Mouse (Mus musculus) limb, embryonic 14.5 days (tissue): ENCODE measurements around the gene Mlana. TPM values are rescaled to one million over a fixed set of nuclear protein-coding genes. Genes with fewer than 3 reads are reported as not detected.

Experiments
- ATAC-seq: fragments of 200-750 bp; cut with Nextera tagmentation; 2 replicates; pipeline ENCODE4 v1.8.0; 2017; ENCODE audit warnings: low read depth, moderate number of reproducible peaks, moderate TSS enrichment; ENCODE audit not compliant: low FRiP score
- DNase-seq: peaks from one replicate; pipeline ENCODE4 v3.0.0-alpha.2; 2015; ENCODE audit warnings: low spot score
- H3K27ac ChIP-seq: fragments of 300-500 bp; sonication (generic); replicated peaks from 2 replicates; pipeline ENCODE4 v1.5.1; 2014; ENCODE audit warnings: low read depth, mild to moderate bottlenecking, low read length, moderate library complexity, mixed read lengths
- H3K27me3 ChIP-seq: fragments of 300-500 bp; sonication (generic); 2 replicates; pipeline ENCODE4 v1.6.1; 2014; ENCODE audit warnings: low read length, mixed read lengths; ENCODE audit not compliant: control insufficient read depth, insufficient read depth
- H3K36me3 ChIP-seq: fragments of 300-500 bp; sonication (generic); 2 replicates; pipeline ENCODE4 v1.6.1; 2014; ENCODE audit warnings: mild to moderate bottlenecking, low read length, moderate library complexity, mixed read lengths; ENCODE audit not compliant: control insufficient read depth, insufficient read depth
- H3K4me1 ChIP-seq: fragments of 300-500 bp; sonication (generic); 2 replicates; pipeline ENCODE4 v1.6.1; 2014; ENCODE audit warnings: antibody characterized with exemption, low read length, mixed read lengths; ENCODE audit not compliant: control insufficient read depth, insufficient read depth
- H3K4me2 ChIP-seq: fragments of 300-500 bp; sonication (generic); replicated peaks from 2 replicates; pipeline ENCODE4 v1.6.1; 2014; ENCODE audit warnings: low read depth, mild to moderate bottlenecking, low read length, moderate library complexity; ENCODE audit not compliant: severe bottlenecking
- H3K4me3 ChIP-seq: fragments of 300-500 bp; sonication (generic); replicated peaks from 2 replicates; pipeline ENCODE4 v1.5.1; 2014; ENCODE audit warnings: low read length
- H3K9ac ChIP-seq: fragments of 300-500 bp; sonication (generic); 2 replicates; pipeline ENCODE4 v1.6.1; 2014; ENCODE audit warnings: mild to moderate bottlenecking, low read depth, low read length, moderate library complexity; ENCODE audit not compliant: severe bottlenecking
- H3K9me3 ChIP-seq: fragments of 300-500 bp; sonication (generic); 2 replicates; pipeline ENCODE4 v1.6.1; 2016; ENCODE audit warnings: low read length; ENCODE audit not compliant: control insufficient read depth
- POLR2A ChIP-seq: fragments of 200-500 bp; IDR thresholded peaks from 2 replicates; pipeline ENCODE4 v1.8.0; 2012; ENCODE audit warnings: inconsistent platforms, mild to moderate bottlenecking, moderate library complexity, borderline replicate concordance; ENCODE audit not compliant: insufficient read depth, insufficient read length; ENCODE audit errors: extremely low read depth
- WGBS: fragments of 180-500 bp; shearing (Covaris S2); extraction: QIAGEN DNeasy Blood & Tissue Kit; methylation state at CpG from one replicate; pipeline ENCODE4 v1.1.7; 2014; 5-methylcytosine and 5-hydroxymethylcytosine counted together
- polyA plus RNA-seq, 2 experiments: library from polyadenylated mRNA; depleted of rRNA in 1 of 2; stranded (reverse) in 1 of 2; unstranded in 1 of 2; fragments of >200 nt; fragmentation: Nextera tagmentation in 1 of 2; extraction: Ambion mirVana in 1 of 2; gene quantifications; 2 replicates each; pipeline versions ENCODE4 v1.2.1 to v1.2.3; 2012 to 2014

The Mlana gene
- polyA plus RNA-seq, 2 experiments = 0.34 to 0.80 TPM

DNA sequence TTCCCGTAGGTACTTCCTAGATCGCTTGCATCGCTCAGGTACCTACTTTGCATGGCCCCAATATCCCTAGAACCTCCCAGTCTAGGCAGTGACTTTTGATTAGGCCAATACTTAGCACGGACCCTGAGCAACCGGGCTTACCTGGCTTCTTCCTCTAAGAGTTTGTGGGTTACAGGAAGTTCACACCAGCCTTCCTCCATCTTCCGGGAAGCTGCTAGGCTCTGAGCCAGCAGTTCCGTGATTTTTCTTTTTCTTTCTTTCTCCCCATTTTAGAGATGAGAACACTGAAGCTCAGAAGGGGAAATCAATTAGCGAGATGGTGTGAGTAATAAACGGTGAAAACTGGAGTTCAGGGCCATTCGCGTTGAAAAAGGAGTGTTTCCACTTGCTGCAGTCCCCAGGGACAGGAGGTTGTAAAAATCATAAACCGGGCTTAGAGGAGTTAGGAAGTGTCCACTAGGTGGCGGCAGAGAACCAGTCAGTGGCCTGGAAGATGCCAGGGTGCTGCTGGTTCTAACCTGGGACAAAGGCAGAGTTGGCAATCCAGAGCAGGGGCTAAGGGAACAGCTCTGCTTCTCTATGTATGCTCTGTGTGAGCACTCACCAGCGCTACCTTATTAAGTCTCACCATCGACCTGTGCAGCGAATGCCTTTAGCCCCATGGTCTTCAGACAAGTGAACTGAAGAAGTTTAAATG, 13.6 kb upstream of the Mlana start:
- no peak overlapping the region for H3K27ac ChIP-seq
- no peaks in the 10 kb centered on the region for H3K36me3 ChIP-seq
- 0 out of 2 replicates have a peak overlapping the region, but pooled peaks have one; percentile 11 for H3K4me2 ChIP-seq
- H3K27me3 ChIP-seq = no peaks in the 10 kb centered on the region
- 52% methylated on average over 16 of the region's 16 CpGs for WGBS
- H3K4me1 ChIP-seq = no peaks in the 10 kb centered on the region
- no peaks in the 10 kb centered on the region for H3K9me3 ChIP-seq
- ATAC-seq (no peak), DNase-seq (peak; percentile 85)
- no peak for TF ChIP-seq POLR2A
- no peak overlapping the region for H3K4me3 ChIP-seq
- no peak overlapping the region for H3K9ac ChIP-seq

DNA sequence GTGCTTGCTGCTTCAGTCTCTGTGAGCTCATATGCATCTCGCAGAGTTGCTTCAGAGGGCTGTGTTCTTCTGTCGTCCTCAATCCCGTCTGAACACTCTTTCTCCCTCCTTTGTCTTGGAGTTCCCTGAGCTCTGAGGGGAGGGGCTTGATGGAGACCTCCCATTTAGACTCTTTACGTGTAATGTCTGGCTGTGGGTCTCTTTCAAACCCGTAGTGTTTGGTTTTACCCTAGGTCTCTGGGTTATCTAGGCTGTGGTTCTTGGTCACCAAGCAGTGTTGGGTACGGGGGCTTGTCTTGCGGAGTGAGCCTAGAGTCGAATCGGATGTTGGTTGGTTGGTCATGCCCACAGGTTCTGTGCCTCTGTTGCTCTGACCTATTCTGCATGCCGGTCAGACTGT, 2.6 kb upstream of the Mlana start:
- H3K27me3 ChIP-seq = no peaks in the 10 kb centered on the region
- no peak for TF ChIP-seq POLR2A
- H3K36me3 ChIP-seq = no peaks in the 10 kb centered on the region
- H3K27ac ChIP-seq = no peak overlapping the region
- no peak overlapping the region for H3K4me2 ChIP-seq
- H3K9me3 ChIP-seq = no peaks in the 10 kb centered on the region
- no peak overlapping the region for H3K4me3 ChIP-seq
- DNase-seq = no peak
- no peaks in the 10 kb centered on the region for H3K4me1 ChIP-seq
- WGBS = 84% methylated on average over 10 of the region's 10 CpGs
- no peak for ATAC-seq
- no peak overlapping the region for H3K9ac ChIP-seq

DNA sequence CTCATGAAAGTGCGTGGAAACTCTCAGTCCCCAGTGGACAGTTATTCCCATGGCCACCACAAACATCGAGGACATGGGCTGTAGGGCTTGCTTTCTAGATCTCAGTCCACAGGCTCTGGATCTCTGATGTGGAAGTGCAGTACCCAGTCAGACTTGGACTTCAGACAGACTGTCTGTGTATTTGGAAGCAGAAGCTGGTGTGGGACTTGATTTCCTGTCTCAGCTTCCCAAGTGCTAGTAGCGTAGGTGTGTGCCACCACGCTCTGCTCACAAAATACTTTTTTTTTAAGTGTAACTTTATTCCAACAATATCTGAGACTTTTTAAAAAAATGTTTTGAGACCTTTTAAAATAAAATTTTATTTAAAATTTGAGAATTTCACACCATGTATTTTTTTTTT, 1.3 kb upstream of the Mlana start:
- no peak overlapping the region for H3K4me3 ChIP-seq
- no peaks in the 10 kb centered on the region for H3K36me3 ChIP-seq
- no peak for ATAC-seq
- no peak overlapping the region for H3K4me2 ChIP-seq
- no peaks in the 10 kb centered on the region for H3K4me1 ChIP-seq
- no peak for DNase-seq
- no peak overlapping the region for H3K27ac ChIP-seq
- H3K27me3 ChIP-seq = no peaks in the 10 kb centered on the region
- no peak for TF ChIP-seq POLR2A
- no peak overlapping the region for H3K9ac ChIP-seq
- WGBS = 91% methylated on average over 4 of the region's 4 CpGs
- H3K9me3 ChIP-seq = no peaks in the 10 kb centered on the region

DNA sequence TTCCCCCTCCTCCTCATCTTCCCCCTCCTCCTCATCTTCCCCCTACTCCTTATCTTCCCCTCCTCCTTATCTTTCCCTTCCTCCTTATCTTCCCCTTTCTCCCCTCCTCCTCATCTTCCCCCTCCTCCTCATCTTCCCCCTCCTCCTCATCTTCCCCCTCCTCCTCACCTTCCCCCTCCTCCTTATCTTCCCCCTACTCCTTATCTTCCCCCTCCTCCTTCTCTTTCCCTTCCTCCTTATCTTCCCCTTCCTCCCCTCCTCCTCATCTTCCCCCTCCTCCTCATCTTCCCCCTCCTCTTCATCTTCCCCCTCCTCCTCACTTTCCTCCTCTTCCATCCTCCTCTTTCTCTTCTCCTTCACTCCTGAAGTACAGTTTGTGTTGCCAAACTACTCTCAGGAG, 784 bp upstream of the Mlana start:
- ATAC-seq (no peak), DNase-seq (no peak)
- Histone ChIP-seq H3K4me1 (no peaks in the 10 kb centered on the region), H3K27ac (no peak overlapping the region), H3K36me3 (no peaks in the 10 kb centered on the region), H3K9me3 (no peaks in the 10 kb centered on the region), H3K9ac (no peak overlapping the region), H3K27me3 (no peaks in the 10 kb centered on the region), H3K4me3 (no peak overlapping the region), H3K4me2 (no peak overlapping the region)
- TF ChIP-seq POLR2A = no peak

GRCm38 (mm10) chr19:29701707-29702106, 4.1 kb downstream of the Mlana start:
- WGBS = 72% methylated on average over 4 of the region's 4 CpGs
- DNase-seq = no peak
- Histone ChIP-seq H3K27ac (no peak overlapping the region), H3K9me3 (no peaks in the 10 kb centered on the region), H3K4me2 (no peak overlapping the region), H3K36me3 (no peaks in the 10 kb centered on the region), H3K4me3 (no peak overlapping the region), H3K9ac (no peak overlapping the region), H3K4me1 (no peaks in the 10 kb centered on the region), H3K27me3 (no peaks in the 10 kb centered on the region)
- no peak for ATAC-seq
- TF ChIP-seq POLR2A = no peak
